Mouse (Mus musculus) spleen, adult 10 weeks (tissue): ENCODE results near the gene Gm4881. TPM values are rescaled to one million over a fixed set of nuclear protein-coding genes. Genes with fewer than 3 reads are reported as not detected.

Experiments used
- polyA plus RNA-seq: library from polyadenylated mRNA; stranded (reverse); fragments of 350-450 nt; fragmentation: Illumina TruSeq; extraction: RNeasy Lipid Tissue Mini Kit (QIAGEN cat#74804); gene quantifications from one replicate; pipeline ENCODE4 v1.2.3, GENCODE M21; 2015; ENCODE audit warnings: low replicate concordance; ENCODE audit not compliant: insufficient read depth

Gene Gm4881
- polyA plus RNA-seq: not detected

GRCm38 (mm10) chr7:24944257-24944950 lies at the start of gene Gm4881:
TSS of gene Gm4881 (minus strand) at chr7:24944494.

DNA sequence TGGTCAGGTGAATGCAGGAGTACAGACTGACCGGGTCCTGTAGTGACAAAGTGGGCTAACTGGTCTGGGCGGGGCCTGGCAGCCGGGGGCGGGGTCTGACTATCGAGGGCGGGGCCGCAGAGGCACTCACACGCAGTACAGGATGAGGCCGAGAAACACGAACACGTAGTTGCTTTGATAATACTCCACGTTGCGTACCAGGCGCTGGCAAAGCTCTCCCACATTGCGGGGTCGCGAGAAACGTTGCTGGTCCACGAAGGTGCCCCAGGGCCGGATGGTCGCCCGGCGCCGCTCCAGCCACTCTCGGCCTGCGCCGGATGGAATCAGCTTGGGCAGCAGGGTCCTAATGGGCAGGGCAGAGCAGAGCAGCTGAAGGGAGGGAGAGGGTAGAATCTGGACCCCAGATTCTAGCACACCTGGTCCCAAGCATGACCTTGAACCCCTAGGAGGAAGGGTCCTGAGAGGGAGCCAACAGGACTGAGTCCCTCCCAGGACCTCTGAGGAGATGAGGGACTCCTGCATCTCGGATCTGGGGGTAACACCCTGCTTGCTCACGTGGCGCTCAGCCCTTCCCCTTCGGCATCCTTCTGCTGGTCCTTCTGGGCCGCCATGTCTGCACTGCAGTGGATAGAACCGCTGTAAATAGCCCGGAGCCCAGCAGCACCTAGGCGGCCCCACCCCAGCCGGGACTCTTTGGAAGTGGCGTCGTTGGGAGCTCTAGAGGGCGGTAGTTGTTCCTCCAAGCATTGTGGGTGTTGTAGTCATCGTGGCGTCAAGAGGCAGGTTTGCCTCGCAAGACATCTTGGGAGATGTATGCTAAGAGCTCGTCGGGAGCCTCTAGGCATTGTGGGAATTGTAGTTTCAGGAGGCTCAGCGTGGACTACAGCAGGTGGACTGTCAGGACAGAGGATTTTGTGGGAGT lies 27.9 kb upstream of the Gm4881 start, which contains the start of gene Rabac1:
Rabac1 (minus strand) TSS at position 783 of the 922 bp plus-strand sequence.

DNA sequence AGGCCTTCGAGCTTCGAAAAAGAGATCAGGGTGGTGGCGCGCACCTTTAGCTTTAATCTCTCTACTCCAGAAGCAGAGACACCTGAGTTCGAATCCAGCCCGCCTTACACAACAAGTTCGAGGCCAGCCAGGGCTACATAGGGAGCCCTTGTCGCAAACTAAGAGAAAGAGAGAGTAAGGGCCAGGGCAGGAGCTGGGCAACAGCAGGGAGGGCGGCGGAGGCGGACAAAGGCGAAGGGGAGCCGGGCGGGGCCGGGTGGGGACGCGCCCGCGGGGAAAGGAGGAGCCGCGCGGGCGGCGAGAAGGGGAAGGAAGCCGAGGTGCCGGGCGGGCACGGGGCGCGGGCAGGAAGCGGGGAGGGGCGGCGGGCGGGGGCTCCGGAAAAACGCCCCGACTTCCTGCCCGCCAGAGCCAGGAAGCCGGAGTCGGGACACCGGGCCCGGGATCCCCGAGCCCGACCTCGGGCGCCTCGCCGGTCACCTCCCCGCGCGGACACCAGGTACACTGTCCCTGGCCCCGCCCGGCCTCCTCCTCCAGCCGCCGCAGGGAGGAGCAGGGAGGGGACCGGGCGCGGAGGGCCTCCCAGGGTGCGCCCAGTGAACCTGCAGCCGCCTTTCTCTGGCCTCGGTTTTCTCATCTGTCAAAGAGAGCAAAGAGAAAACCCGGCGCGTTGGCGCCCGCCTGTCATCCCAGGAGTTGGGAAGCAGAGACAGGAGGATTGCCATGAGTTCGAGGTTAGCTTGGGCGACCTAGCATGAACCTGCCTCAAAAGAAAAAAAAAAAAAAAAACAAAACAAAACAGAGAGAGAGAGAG lies 41.5 kb downstream of the Gm4881 start, which contains the start of gene Arhgef1:
Arhgef1 (plus strand) TSS at position 283 of the 814 bp plus-strand sequence.

DNA sequence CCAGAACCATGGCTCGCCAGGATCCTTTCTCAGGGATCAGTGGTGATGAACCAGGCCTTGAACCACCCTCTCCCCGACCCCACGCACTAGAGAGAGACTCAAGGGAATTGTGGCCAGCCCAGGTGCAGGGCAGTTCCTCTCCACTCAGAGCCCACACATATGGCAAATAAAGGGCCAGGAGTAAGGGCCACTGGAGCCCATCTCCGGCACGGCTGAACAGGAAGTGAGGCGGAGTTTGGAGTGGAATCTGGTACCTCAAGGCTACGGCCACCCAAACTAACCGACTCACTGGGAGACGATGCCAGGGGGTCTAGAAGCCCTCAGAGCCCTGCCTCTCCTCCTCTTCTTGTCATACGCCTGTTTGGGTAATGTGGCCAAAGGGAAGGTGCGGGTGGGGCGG lies 47.1 kb downstream of the Gm4881 start, which contains the start of gene Cd79a:
Cd79a (plus strand) TSS at position 158 of the 400 bp plus-strand sequence.

DNA sequence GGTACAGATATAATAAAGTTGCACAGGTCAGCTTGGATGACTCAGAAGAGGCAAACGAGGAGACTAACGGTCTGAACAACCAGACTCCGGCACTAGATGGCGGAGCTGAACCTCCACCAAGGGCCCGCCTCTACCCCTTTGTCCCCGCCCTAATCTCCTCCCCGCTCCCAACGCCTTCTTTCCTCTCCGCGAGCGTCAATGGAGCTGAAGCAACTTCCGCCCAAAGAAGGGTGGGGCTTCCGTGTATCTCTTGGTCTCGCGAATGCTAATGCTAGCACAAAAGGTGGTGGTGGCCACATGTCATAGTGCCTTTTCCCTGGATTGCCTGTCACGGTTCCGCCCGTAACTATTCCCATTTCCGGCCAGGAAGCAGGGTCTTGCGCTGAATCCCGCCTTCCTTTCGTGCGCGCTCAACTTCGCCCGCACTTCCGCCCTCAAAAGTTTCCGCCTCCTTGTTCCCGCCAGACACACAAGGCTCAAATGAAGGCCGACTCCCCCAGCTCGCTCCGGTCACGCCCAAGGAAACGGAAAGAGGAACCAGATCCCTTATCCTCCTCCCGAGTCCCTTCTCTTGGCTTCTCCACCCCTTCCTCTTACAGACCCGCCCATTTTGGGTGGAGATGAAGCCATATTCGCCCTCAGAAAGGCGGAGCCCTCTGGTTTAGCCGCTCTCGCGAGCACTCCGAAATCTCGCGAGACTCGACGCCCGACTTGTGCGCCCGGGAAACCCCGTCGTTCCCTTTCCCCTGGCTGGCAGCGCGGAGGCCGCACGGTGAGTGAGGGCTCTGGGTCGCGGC lies 60.2 kb downstream of the Gm4881 start, which contains the start of gene Rps19:
Rps19 (plus strand) TSS at position 476 of the 797 bp plus-strand sequence.

Other genes starting within 250 kb of the Gm4881 start
- gene BC049730, start 235.3 kb downstream of the Gm4881 start, polyA plus RNA-seq: not detected
- not detected for gene Gm4763, start 217.6 kb downstream of the Gm4881 start, polyA plus RNA-seq
- 1.8 TPM for gene Cd177, start 184.2 kb downstream of the Gm4881 start, polyA plus RNA-seq
- 1.7 TPM for gene Ceacam10, start 167.3 kb downstream of the Gm4881 start, polyA plus RNA-seq
- gene Gm9844, start 82.3 kb downstream of the Gm4881 start, polyA plus RNA-seq: 3.7 TPM
- not detected for gene Lypd4, start 74.6 kb downstream of the Gm4881 start, polyA plus RNA-seq
- gene Dmrtc2, start 74.4 kb downstream of the Gm4881 start, polyA plus RNA-seq: not detected
- 1,670 TPM for gene Rps19, start 60.1 kb downstream of the Gm4881 start, polyA plus RNA-seq
- 645 TPM for gene Cd79a, start 47.1 kb downstream of the Gm4881 start, polyA plus RNA-seq
- gene Arhgef1, start 41.6 kb downstream of the Gm4881 start, polyA plus RNA-seq: 181 TPM
- gene Rabac1, start 28.3 kb upstream of the Gm4881 start, polyA plus RNA-seq: 40.1 TPM
- 4.9 TPM for gene Atp1a3, start 61.5 kb upstream of the Gm4881 start, polyA plus RNA-seq
- gene Grik5, start 127.9 kb upstream of the Gm4881 start, polyA plus RNA-seq: 2.4 TPM
- 1.7 TPM for gene Zfp574, start 128.1 kb upstream of the Gm4881 start, polyA plus RNA-seq
- gene Pou2f2, start 235.2 kb upstream of the Gm4881 start, polyA plus RNA-seq: 34.8 TPM